Mouse (Mus musculus) liver, embryonic 12.5 days (tissue): ENCODE measurements around the gene Zfhx3. TPM values are rescaled to one million over a fixed set of nuclear protein-coding genes. Genes with fewer than 3 reads are reported as not detected.

ENCODE experiments used
- ATAC-seq: fragments of 200-750 bp; cut with Nextera tagmentation; 2 replicates; pipeline ENCODE4 v1.8.0; 2017; ENCODE audit warnings: moderate number of reproducible peaks, mild to moderate bottlenecking, moderate library complexity
- H3K27ac ChIP-seq: fragments of 300-500 bp; sonication (generic); 2 replicates; pipeline ENCODE4 v1.5.1; 2016; ENCODE audit warnings: mild to moderate bottlenecking
- H3K27me3 ChIP-seq: fragments of 300-500 bp; sonication (generic); replicated peaks from 2 replicates; pipeline ENCODE4 v1.6.1; 2016; ENCODE audit warnings: mild to moderate bottlenecking, moderate library complexity
- H3K36me3 ChIP-seq: fragments of 300-500 bp; sonication (generic); 2 replicates; pipeline ENCODE4 v1.6.1; 2016; ENCODE audit warnings: mild to moderate bottlenecking, moderate library complexity
- H3K4me1 ChIP-seq: fragments of 300-500 bp; sonication (generic); 2 replicates; pipeline ENCODE4 v1.6.1; 2016
- H3K4me2 ChIP-seq: fragments of 300-500 bp; sonication (generic); 2 replicates; pipeline ENCODE4 v1.6.1; 2016; ENCODE audit warnings: mild to moderate bottlenecking, moderate library complexity
- H3K4me3 ChIP-seq: fragments of 300-500 bp; sonication (generic); 2 replicates; pipeline ENCODE4 v1.5.1; 2016; ENCODE audit warnings: mild to moderate bottlenecking, moderate library complexity
- H3K9ac ChIP-seq: fragments of 300-500 bp; sonication (generic); 2 replicates; pipeline ENCODE4 v1.6.1; 2016; ENCODE audit warnings: mild to moderate bottlenecking, moderate library complexity
- H3K9me3 ChIP-seq: fragments of 300-500 bp; sonication (generic); replicated peaks from 2 replicates; pipeline ENCODE4 v1.6.1; 2016; ENCODE audit warnings: mild to moderate bottlenecking, moderate library complexity
- WGBS: fragments of 180-500 bp; shearing (Covaris S2); methylation state at CpG from one replicate; pipeline ENCODE4 v1.1.7; 2016; ENCODE audit not compliant: insufficient replicate concordance; 5-methylcytosine and 5-hydroxymethylcytosine counted together
- polyA plus RNA-seq: library from polyadenylated mRNA; unstranded; fragments of >200 nt; fragmentation: Nextera tagmentation; extraction: Ambion mirVana; gene quantifications from 2 replicates; pipeline ENCODE4 v1.2.1, GENCODE M21; 2016

Zfhx3 gene
- polyA plus RNA-seq, 1 experiment from 2014 or later, result 2.4 TPM

DNA sequence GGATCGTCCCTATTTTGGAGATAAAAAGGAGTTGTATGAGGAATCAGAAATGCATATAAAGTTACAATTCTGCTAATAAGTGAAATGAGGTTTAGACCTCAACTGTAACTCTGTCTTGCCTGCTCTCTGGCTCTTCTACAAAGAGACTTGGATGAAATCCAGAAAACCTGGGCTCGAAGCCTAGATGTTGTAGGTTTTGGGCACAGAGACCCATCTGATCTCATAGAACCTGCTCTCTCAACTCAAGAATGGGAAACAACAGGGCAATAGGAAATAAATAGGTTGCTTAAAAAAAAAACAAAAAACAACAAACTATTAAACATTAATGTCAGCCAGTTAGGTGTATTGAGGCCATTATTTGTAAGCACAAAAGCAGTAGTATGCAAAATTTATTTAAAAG, 182.6 kb downstream of the Zfhx3 start:
- no peaks in the 10 kb centered on the region for H3K9me3 ChIP-seq
- no peaks in the 10 kb centered on the region for H3K36me3 ChIP-seq
- ATAC-seq, result no peak
- no peak overlapping the region for H3K27ac ChIP-seq
- no peaks in the 10 kb centered on the region for H3K27me3 ChIP-seq
- H3K4me2 ChIP-seq, result no peak overlapping the region
- no peak overlapping the region for H3K9ac ChIP-seq
- H3K4me1 ChIP-seq, result no peaks in the 10 kb centered on the region
- no peak overlapping the region for H3K4me3 ChIP-seq
- 64% methylated on average over 2 of the region's 2 CpGs for WGBS

GRCm38 (mm10) chr8:108125491-108125890, 183.0 kb downstream of the Zfhx3 start:
- Histone ChIP-seq H3K4me2 (no peak overlapping the region), H3K9ac (no peak overlapping the region), H3K36me3 (no peaks in the 10 kb centered on the region), H3K27ac (no peak overlapping the region), H3K9me3 (no peaks in the 10 kb centered on the region), H3K27me3 (no peaks in the 10 kb centered on the region), H3K4me1 (no peaks in the 10 kb centered on the region), H3K4me3 (no peak overlapping the region)
- no peak for ATAC-seq
- WGBS, result 70% methylated on average over 2 of the region's 2 CpGs

- Histone ChIP-seq H3K27ac (no peak overlapping the region), H3K36me3 (no peaks in the 10 kb centered on the region), H3K9ac (no peak overlapping the region), H3K4me3 (no peak overlapping the region), H3K4me2 (no peak overlapping the region), H3K9me3 (no peaks in the 10 kb centered on the region), H3K4me1 (no peaks in the 10 kb centered on the region), H3K27me3 (no peaks in the 10 kb centered on the region)
- 59% methylated on average over 5 of the region's 5 CpGs for WGBS
- no peak for ATAC-seq
Observed at GRCm38 (mm10) chr8:108146536-108146935, 204.1 kb downstream of the Zfhx3 start.

GRCm38 (mm10) chr8:108148599-108149249, 206.3 kb downstream of the Zfhx3 start:
- Histone ChIP-seq H3K4me2 (no peak overlapping the region), H3K36me3 (no peaks in the 10 kb centered on the region), H3K27me3 (no peaks in the 10 kb centered on the region), H3K9me3 (no peaks in the 10 kb centered on the region), H3K9ac (no peak overlapping the region), H3K4me3 (no peak overlapping the region), H3K27ac (no peak overlapping the region), H3K4me1 (no peaks in the 10 kb centered on the region)
- no peak for ATAC-seq
- WGBS, result 63% methylated on average over 15 of the region's 15 CpGs

- ATAC-seq, result no peak
- Histone ChIP-seq H3K4me1 (no peaks in the 10 kb centered on the region), H3K9ac (no peak overlapping the region), H3K27me3 (no peaks in the 10 kb centered on the region), H3K27ac (no peak overlapping the region), H3K36me3 (no peaks in the 10 kb centered on the region), H3K9me3 (no peaks in the 10 kb centered on the region), H3K4me3 (no peak overlapping the region), H3K4me2 (no peak overlapping the region)
- WGBS, result 83% methylated on average over 14 of the region's 14 CpGs
Observed at GRCm38 (mm10) chr8:108170804-108171203, 228.4 kb downstream of the Zfhx3 start.

DNA sequence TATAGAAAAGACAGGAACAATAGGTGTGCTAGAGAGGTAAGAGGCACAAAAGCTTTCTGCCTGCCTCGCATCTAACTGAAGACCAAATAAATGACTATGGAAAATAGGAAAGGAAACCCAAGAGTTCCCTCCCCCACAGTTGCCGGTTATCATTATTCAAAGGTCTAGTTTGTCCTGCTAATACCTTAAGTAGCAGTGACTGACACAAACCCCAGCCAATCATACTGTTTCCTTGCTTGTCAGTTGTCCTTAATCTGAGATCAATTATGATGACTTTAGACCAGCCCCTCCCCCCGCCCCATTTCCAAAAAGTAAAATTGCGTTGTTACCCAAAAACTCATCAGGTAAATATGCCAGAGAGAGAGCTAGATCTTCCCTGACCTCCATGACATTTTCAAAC, 240.9 kb downstream of the Zfhx3 start:
- no peak for ATAC-seq
- Histone ChIP-seq H3K4me1 (no peaks in the 10 kb centered on the region), H3K27me3 (no peaks in the 10 kb centered on the region), H3K4me2 (no peak overlapping the region), H3K27ac (no peak overlapping the region), H3K36me3 (no peaks in the 10 kb centered on the region), H3K4me3 (no peak overlapping the region), H3K9ac (no peak overlapping the region), H3K9me3 (no peaks in the 10 kb centered on the region)
- WGBS, result 66% methylated on average over 4 of the region's 4 CpGs

GRCm38 (mm10) chr8:108183948-108184347, 241.5 kb downstream of the Zfhx3 start:
- Histone ChIP-seq H3K9me3 (no peaks in the 10 kb centered on the region), H3K4me2 (no peak overlapping the region), H3K4me1 (no peaks in the 10 kb centered on the region), H3K27ac (no peak overlapping the region), H3K27me3 (no peaks in the 10 kb centered on the region), H3K36me3 (no peaks in the 10 kb centered on the region), H3K4me3 (no peak overlapping the region), H3K9ac (no peak overlapping the region)
- WGBS, result 62% methylated on average over 8 of the region's 8 CpGs
- ATAC-seq, result no peak

GRCm38 (mm10) chr8:108186289-108186688, 243.8 kb downstream of the Zfhx3 start:
- Histone ChIP-seq H3K4me3 (no peak overlapping the region), H3K4me1 (no peaks in the 10 kb centered on the region), H3K9me3 (no peaks in the 10 kb centered on the region), H3K27ac (no peak overlapping the region), H3K36me3 (no peaks in the 10 kb centered on the region), H3K9ac (no peak overlapping the region), H3K4me2 (no peak overlapping the region), H3K27me3 (no peaks in the 10 kb centered on the region)
- 69% methylated on average over 3 of the region's 3 CpGs for WGBS
- no peak for ATAC-seq

DNA sequence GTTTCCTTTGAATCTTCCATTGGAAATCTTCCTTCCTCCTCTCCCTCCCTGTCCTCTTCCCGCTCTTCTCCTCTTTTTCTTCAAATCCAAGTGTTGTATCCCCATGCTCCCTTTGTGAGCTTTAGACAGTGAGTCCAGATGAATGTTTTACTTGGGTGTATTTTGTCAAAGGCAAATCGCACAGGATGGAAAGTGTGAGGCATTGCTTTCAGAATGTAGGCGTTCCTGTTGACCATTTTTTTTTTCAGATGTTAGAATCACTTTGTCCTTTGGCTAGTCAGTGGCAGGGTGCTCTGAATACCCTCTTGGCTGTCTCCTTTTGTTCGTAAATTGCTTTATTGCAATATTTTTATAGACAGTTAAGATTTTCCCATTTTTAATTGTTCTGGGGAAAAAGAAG, 245.6 kb downstream of the Zfhx3 start:
- Histone ChIP-seq H3K36me3 (no peaks in the 10 kb centered on the region), H3K27me3 (no peaks in the 10 kb centered on the region), H3K9me3 (no peaks in the 10 kb centered on the region), H3K4me2 (no peak overlapping the region), H3K9ac (no peak overlapping the region), H3K27ac (no peak overlapping the region), H3K4me3 (no peak overlapping the region), H3K4me1 (no peaks in the 10 kb centered on the region)
- 64% methylated on average over 4 of the region's 4 CpGs for WGBS
- no peak for ATAC-seq

GRCm38 (mm10) chr8:108194571-108194970, 252.1 kb downstream of the Zfhx3 start:
- H3K36me3 ChIP-seq, result no peaks in the 10 kb centered on the region
- no peak overlapping the region for H3K4me3 ChIP-seq
- no peak overlapping the region for H3K4me2 ChIP-seq
- H3K9me3 ChIP-seq, result no peaks in the 10 kb centered on the region
- H3K9ac ChIP-seq, result no peak overlapping the region
- ATAC-seq, result no peak
- H3K4me1 ChIP-seq, result no peaks in the 10 kb centered on the region
- no peak overlapping the region for H3K27ac ChIP-seq
- WGBS, result 57% methylated on average over 8 of the region's 8 CpGs
- H3K27me3 ChIP-seq, result no peaks in the 10 kb centered on the region

DNA sequence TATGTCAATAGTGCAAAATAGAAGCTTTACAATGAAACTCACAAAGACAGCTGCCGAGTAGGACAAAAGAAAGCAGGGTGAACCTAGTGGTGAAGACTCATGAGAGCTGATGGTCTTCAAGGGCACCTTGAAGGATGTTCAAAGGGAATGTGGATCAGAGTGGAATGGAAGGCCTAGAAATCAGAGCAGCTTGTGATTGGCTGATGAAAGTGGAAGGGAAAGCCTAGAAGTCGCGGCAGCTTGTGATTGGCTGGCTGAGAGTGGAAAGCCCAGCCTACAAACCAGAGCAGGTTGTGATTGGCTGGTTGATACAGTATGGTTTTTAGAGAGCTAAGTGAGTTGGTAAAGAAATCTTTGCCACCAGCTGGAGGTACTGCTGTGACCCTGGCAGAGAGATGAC, 272.6 kb downstream of the Zfhx3 start:
- H3K4me1 ChIP-seq, result no peaks in the 10 kb centered on the region
- H3K9ac ChIP-seq, result no peak overlapping the region
- no peaks in the 10 kb centered on the region for H3K36me3 ChIP-seq
- 86% methylated on average over 3 of the region's 3 CpGs for WGBS
- H3K27me3 ChIP-seq, result no peaks in the 10 kb centered on the region
- ATAC-seq, result no peak
- H3K9me3 ChIP-seq, result no peaks in the 10 kb centered on the region
- H3K27ac ChIP-seq, result no peak overlapping the region
- no peak overlapping the region for H3K4me3 ChIP-seq
- H3K4me2 ChIP-seq, result no peak overlapping the region

- Histone ChIP-seq H3K36me3 (no peaks in the 10 kb centered on the region), H3K4me3 (no peak overlapping the region), H3K27ac (no peak overlapping the region), H3K4me2 (no peak overlapping the region), H3K27me3 (no peaks in the 10 kb centered on the region), H3K9me3 (no peaks in the 10 kb centered on the region), H3K4me1 (no peaks in the 10 kb centered on the region), H3K9ac (no peak overlapping the region)
- ATAC-seq, result no peak
- 74% methylated on average over 13 of the region's 13 CpGs for WGBS
Observed at GRCm38 (mm10) chr8:108218171-108218840, 275.9 kb downstream of the Zfhx3 start.

- ATAC-seq, result no peak
Observed at GRCm38 (mm10) chr8:108220511-108220910, 278.1 kb downstream of the Zfhx3 start.

More at GRCm38 (mm10) chr8:108220511-108220910, 278.1 kb downstream of the Zfhx3 start:
- Histone ChIP-seq H3K9me3 (no peaks in the 10 kb centered on the region), H3K27ac (no peak overlapping the region), H3K4me3 (no peak overlapping the region), H3K27me3 (no peaks in the 10 kb centered on the region), H3K9ac (no peak overlapping the region), H3K36me3 (no peaks in the 10 kb centered on the region), H3K4me1 (no peaks in the 10 kb centered on the region), H3K4me2 (no peak overlapping the region)
- WGBS, result 66% methylated on average over 3 of the region's 3 CpGs
